Mouse (Mus musculus) kidney, embryonic 16.5 days (tissue): ENCODE data around the gene Troap. TPM values are rescaled to one million over a fixed set of nuclear protein-coding genes. Genes with fewer than 3 reads are reported as not detected.
A peak's percentile ranks its signal among the peaks of the same experiment; 100 is the strongest.

ENCODE experiments used
- ATAC-seq: fragments of 200-750 bp; cut with Nextera tagmentation; 2 replicates; pipeline ENCODE4 v1.8.0; 2017; ENCODE audit warnings: moderate TSS enrichment; ENCODE audit not compliant: low FRiP score, low TSS enrichment
- H3K27ac ChIP-seq: fragments of 300-500 bp; sonication (generic); 2 replicates; pipeline ENCODE4 v1.5.1; 2014; ENCODE audit warnings: low read length
- H3K27me3 ChIP-seq: fragments of 300-500 bp; sonication (generic); 2 replicates; pipeline ENCODE4 v1.6.1; 2014; ENCODE audit warnings: low read length, control low read depth, mixed read lengths; ENCODE audit not compliant: insufficient read depth
- H3K36me3 ChIP-seq: fragments of 300-500 bp; sonication (generic); 2 replicates; pipeline ENCODE4 v1.6.1; 2014; ENCODE audit warnings: low read length, control low read depth, mixed read lengths; ENCODE audit not compliant: insufficient read depth
- H3K4me1 ChIP-seq: fragments of 300-500 bp; sonication (generic); 2 replicates; pipeline ENCODE4 v1.6.1; 2014; ENCODE audit warnings: low read length, control low read depth, mixed read lengths; ENCODE audit not compliant: insufficient read depth
- H3K4me2 ChIP-seq: fragments of 300-500 bp; sonication (generic); replicated peaks from 2 replicates; pipeline ENCODE4 v1.6.1; 2014; ENCODE audit warnings: low read depth, low read length
- H3K4me3 ChIP-seq: fragments of 300-500 bp; sonication (generic); 2 replicates; pipeline ENCODE4 v1.5.1; 2014; ENCODE audit warnings: mild to moderate bottlenecking, low read length
- H3K9ac ChIP-seq: fragments of 300-500 bp; sonication (generic); replicated peaks from 2 replicates; pipeline ENCODE4 v1.6.1; 2014; ENCODE audit warnings: low read length
- H3K9me3 ChIP-seq: fragments of 300-500 bp; sonication (generic); 2 replicates; pipeline ENCODE4 v1.6.1; 2016; ENCODE audit warnings: low read length, control low read depth
- WGBS: fragments of 180-500 bp; shearing (Covaris S2); extraction: QIAGEN DNeasy Blood & Tissue Kit; methylation state at CpG from one replicate; pipeline ENCODE4 v1.1.7; 2014; 5-methylcytosine and 5-hydroxymethylcytosine counted together
- polyA plus RNA-seq: library from polyadenylated mRNA; unstranded; fragments of >200 nt; fragmentation: Nextera tagmentation; extraction: Ambion mirVana; gene quantifications from 2 replicates; pipeline ENCODE4 v1.2.1, GENCODE M21; 2015

The Troap gene
- polyA plus RNA-seq, 1 experiment from 2014 or later: 35.8 TPM

DNA sequence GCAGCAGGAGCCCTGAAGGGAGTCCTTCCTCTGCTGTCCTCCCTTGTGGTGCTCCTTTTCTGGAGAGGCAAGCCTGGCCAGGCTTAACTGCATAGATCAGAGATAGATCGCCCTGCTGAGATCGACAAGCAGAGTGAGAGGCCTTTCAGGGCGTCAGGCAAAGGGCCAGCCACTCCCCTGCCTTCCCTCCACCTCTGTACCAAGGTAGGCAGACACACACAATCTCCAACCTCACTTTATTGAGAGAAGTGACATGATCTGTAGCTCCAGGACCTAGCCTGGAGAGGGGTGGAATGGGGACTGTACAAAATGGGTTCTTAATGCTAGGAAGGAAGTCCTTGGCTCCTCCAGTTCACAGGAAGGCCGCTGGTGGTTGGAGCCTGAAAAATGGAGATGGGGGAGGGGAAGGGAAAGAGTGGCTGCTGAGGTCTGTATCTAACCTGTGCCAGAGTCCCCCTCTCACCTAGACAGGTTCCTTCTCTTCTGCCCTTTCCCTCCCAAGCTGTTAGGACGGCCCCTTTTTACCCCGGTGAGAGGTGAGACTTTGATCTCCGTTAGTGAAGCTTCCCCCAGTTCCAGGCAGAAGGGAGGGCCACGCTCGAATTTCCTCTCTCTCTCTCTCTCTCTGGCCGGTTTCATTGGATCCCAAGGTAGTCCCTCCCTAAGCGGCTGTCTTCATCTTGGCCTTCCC is 9.6 kb downstream of the Troap start:
- no peaks in the 10 kb centered on the region for H3K9me3 ChIP-seq
- peak overlapping the region; percentile 51 for H3K9ac ChIP-seq
- peaks cover 46% of the 10 kb centered on the region for H3K27me3 ChIP-seq
- peak overlapping the region; percentile 22; the same call in 1 of the 2 replicates for H3K4me3 ChIP-seq
- 0 out of 2 replicates have a peak overlapping the region, but pooled peaks have one; percentile 25 for H3K27ac ChIP-seq
- peak overlapping the region; percentile 51 for H3K4me2 ChIP-seq
- 9% methylated on average over 11 of the region's 11 CpGs for WGBS
- peak; percentile 47; the same call in 1 of the 2 replicates for ATAC-seq
- H3K36me3 ChIP-seq: peaks cover 24% of the 10 kb centered on the region
- H3K4me1 ChIP-seq: peaks cover 26% of the 10 kb centered on the region

DNA sequence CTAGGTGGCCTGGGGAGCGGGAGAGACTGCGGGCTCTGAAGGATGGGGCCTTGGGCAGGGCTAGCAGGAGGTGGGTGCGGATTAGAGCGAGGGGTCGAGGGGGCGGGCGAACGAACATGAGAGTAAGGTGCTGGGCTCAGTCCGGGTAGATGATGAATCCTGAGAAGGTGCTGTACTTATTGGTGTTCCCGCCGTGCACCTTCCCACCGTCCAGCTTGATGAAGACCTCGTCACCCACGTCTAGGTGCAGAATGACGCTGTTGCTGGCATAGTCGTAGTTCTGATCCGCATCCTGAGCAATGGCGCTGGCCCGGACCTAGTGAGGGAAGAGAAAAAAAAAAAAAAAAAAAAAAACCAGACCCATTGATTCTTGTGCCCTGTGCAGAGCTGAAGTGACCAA is 10.2 kb downstream of the Troap start:
- no peaks in the 10 kb centered on the region for H3K9me3 ChIP-seq
- H3K27ac ChIP-seq: no peak overlapping the region
- peak overlapping the region; percentile 51 for H3K9ac ChIP-seq
- no peak for ATAC-seq
- peak overlapping the region; percentile 51 for H3K4me2 ChIP-seq
- H3K4me1 ChIP-seq: peaks cover 29% of the 10 kb centered on the region
- peaks cover 52% of the 10 kb centered on the region for H3K27me3 ChIP-seq
- 14% methylated on average over 19 of the region's 19 CpGs for whole genome bisulfite sequencing
- H3K4me3 ChIP-seq: peak overlapping the region; percentile 22; the same call in 1 of the 2 replicates
- peaks cover 23% of the 10 kb centered on the region for H3K36me3 ChIP-seq

DNA sequence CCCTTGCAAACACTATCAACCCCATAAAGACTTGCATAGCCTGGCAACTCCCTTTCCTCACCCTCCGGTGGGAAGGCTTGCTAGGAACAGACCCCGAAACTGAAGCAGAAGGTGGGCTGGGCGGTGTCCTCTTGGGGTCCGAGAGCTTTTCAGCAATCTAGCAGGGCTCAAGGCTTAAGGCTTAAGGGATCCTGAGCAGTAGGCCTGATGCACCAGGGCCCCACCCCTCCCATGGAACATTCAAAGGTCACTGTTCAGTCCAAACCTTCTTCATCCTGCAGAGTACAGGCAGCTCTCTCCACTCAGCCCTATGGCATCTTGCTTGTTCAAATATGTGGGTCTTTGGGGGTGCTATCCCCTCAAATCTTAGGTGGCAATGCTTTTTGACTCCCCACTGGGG is 11.6 kb downstream of the Troap start:
- H3K27me3 ChIP-seq: peaks cover 65% of the 10 kb centered on the region
- 83% methylated on average over 4 of the region's 4 CpGs for WGBS

DNA sequence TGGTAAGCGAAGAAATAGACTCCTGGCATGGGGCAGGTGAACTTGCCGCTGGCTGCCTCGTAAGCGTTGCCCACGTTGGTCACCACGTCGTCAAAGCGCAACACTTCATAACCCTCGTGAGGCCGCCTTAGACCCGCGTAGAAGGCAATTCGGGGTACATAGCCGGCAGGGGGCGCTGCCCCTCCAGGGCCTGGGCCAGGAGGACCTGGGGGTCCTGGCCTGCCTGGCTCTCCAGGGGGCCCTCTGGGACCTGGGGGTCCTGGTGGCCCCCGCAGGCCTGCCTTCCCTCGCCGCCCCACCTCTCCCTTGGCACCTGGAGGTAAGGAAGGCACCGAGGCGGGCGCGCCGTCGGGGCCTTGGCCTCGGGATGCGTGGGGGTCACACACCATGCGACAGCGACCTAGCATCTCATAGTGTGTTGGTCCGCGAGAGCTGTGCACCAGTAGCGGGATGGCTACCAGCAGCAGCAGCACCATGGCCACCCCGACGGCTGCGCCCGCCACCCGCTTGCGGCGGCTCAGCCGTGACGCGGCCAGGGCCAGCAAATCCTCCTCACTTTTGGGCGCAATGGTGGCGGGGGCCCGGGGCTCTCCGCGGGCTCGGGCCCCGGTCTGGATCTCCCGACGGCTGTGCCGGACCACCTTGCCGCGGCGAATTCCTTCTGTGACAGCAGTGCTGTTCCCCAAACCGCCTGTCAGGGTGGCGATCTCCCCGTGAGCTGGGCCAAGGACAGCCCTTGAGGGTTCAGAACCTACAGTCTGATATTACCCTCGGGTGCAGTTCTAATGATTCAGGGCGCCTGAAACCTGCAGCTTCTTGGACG is 13.1 kb downstream of the Troap start, which contains the start of gene C1ql4:
Gene C1ql4 (minus strand): TSS at position 565 of the 823 bp plus-strand sequence.
- Histone ChIP-seq H3K27me3 (peaks cover 78% of the 10 kb centered on the region), H3K4me2 (peak within 1 kb of the TSS; percentile 52), H3K9me3 (no peaks in the 10 kb centered on the region), H3K27ac (no peak within 1 kb of the TSS), H3K9ac (peak within 1 kb of the TSS; percentile 51; the same call in 1 of the 2 replicates), H3K4me3 (peak within 1 kb of the TSS; percentile 40), H3K4me1 (peaks cover 29% of the 10 kb centered on the region), H3K36me3 (peaks cover 6% of the 10 kb centered on the region)
- ATAC-seq: no peak
- 8% methylated on average over 60 of the region's 60 CpGs for WGBS

More for the DNA sequence above, 11.6 kb downstream of the Troap start:
- ATAC-seq: no peak
- H3K9me3 ChIP-seq: no peaks in the 10 kb centered on the region
- H3K4me2 ChIP-seq: no peak overlapping the region
- H3K27ac ChIP-seq: no peak overlapping the region
- H3K9ac ChIP-seq: no peak overlapping the region
- peaks cover 29% of the 10 kb centered on the region for H3K4me1 ChIP-seq
- no peak overlapping the region for H3K4me3 ChIP-seq
- peaks cover 20% of the 10 kb centered on the region for H3K36me3 ChIP-seq

DNA sequence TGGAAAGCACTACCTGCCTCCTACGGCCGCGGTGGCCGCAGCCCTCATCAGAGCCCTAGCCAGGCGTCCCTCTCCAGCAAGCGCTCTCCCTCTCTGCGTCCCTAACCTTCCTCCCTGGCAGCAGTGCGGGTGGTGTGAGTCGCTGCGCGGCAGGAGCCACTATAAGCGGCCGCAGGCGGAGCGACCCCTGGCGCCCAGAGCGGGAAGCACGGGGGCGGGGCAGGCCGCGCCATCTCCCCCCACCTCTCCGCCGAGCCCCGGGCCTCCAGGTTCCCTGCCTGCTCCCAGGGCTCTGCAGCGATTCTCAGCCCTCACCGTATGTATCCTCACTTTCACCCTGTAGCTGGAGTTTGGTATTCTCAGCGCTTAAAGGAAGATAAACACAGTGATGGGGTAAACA is 13.9 kb downstream of the Troap start:
- Histone ChIP-seq H3K36me3 (no peaks in the 10 kb centered on the region), H3K4me3 (peak overlapping the region; percentile 40), H3K27ac (no peak overlapping the region), H3K9me3 (no peaks in the 10 kb centered on the region), H3K9ac (peak overlapping the region; percentile 51; the same call in 1 of the 2 replicates), H3K4me2 (peak overlapping the region; percentile 52), H3K27me3 (peaks cover 84% of the 10 kb centered on the region), H3K4me1 (peaks cover 33% of the 10 kb centered on the region)
- 0% methylated on average over 25 of the region's 27 CpGs for WGBS
- ATAC-seq: peak; percentile 43; the same call in 1 of the 2 replicates

DNA sequence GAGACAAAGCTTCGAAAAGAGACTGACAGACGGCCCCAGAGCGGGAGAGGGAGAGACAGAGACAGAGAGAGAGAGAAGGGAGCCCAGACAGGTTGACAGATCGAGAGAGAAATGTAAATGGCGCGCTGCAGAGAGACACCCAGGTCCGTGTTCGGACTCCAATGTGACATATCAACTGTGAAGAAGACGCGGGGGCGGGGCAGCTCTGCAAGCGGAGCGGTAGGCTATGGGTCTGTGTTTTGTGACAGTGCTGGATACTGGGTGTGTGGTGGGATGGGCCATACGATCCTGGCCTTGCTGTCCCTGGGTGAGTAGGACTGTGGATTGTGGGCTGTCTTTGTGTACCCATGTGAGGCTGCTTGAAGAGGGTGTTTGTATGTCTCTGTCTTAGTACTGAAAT is 14.7 kb downstream of the Troap start:
- peak overlapping the region; percentile 52 for H3K4me2 ChIP-seq
- H3K36me3 ChIP-seq: no peaks in the 10 kb centered on the region
- H3K4me1 ChIP-seq: peaks cover 36% of the 10 kb centered on the region
- WGBS: 5% methylated on average over 14 of the region's 14 CpGs
- no peaks in the 10 kb centered on the region for H3K9me3 ChIP-seq
- no peak; the same call in 1 of the 2 replicates for ATAC-seq
- H3K4me3 ChIP-seq: peak overlapping the region; percentile 40; the same call in 1 of the 2 replicates
- no peak overlapping the region for H3K9ac ChIP-seq
- H3K27me3 ChIP-seq: peaks cover 84% of the 10 kb centered on the region
- no peak overlapping the region for H3K27ac ChIP-seq

DNA sequence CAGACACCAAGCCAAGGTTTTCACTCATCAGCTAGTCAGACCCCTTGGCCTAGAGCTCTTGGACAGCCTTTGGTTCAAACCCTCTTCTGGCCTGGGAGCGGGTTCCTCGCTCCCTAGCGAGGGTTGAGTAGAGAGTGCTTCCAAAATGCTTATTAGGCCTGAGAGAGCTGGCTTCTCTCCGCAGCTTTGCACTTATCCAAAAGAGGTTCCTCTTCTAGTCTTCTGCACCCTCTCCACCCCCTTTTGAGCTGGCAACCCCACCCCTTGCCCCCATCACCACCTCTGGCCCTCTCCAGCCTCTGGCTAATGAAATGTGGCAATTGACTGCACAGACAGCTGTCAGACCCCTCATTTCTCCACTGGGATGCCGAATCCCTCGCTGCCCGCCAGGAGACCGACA is 18.5 kb downstream of the Troap start, which contains the start of gene Dnajc22:
Gene Dnajc22 (plus strand): TSS at position 301 of the 400 bp plus-strand sequence.
- ATAC-seq: no peak
- Histone ChIP-seq H3K9me3 (no peaks in the 10 kb centered on the region), H3K4me1 (peaks cover 60% of the 10 kb centered on the region), H3K27me3 (peaks cover 81% of the 10 kb centered on the region), H3K4me2 (peak within 1 kb of the TSS; percentile 77), H3K4me3 (peak within 1 kb of the TSS; percentile 43), H3K9ac (peak within 1 kb of the TSS; percentile 57), H3K36me3 (no peaks in the 10 kb centered on the region), H3K27ac (peak within 1 kb of the TSS; percentile 43)
- 49% methylated on average over 8 of the region's 8 CpGs for WGBS

DNA sequence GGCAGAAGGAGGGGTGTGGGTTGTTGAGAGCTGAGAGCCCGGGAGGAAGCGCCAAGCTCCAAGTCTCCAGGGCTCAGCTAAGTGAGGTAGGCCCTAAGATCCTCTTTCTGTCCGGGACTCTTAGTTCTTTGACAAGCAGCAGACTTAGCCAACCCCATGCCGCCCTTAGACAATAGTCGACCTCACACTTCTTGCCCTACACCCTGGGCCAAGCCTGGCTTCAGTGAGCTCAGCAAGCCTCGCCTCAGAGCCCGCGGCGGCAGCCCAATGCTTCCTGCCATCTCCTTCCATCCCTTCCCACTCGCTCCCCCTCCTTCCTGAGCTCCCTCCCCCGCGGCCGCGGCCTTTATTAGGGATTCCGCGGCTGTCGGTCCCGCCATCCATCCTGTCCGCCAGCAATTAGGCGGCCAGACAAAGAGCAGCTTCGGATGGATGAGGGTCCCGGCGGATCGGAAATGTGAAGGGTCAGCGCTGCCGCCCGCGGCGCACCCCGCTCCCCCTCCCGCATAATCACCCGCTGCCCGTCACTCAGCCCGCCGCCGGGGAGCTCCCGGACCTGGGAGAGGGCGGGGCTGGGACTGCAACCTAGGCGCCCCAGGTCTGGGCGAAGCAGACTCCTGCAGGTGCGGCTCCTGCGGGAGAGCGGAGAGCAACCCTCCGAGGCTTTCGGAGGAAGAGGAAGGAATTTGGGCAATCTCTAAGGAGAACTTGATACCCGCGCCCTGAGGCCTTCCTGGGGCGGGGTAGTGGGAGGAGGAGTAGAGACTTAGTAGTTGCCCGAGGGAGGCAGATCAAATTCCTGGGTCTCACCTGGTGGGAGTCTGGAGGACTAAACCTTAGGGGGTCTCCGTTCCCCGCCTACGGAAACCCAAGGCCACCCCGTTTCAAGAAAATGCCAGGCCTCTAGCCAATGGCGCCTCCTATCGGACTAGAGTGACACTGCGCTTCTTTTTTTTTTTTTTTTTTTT is 19.2 kb downstream of the Troap start:
- Histone ChIP-seq H3K9me3 (no peaks in the 10 kb centered on the region), H3K4me1 (peaks cover 60% of the 10 kb centered on the region), H3K4me3 (peak overlapping the region; percentile 43), H3K4me2 (peak overlapping the region; percentile 77), H3K27me3 (peaks cover 81% of the 10 kb centered on the region), H3K27ac (peak overlapping the region; percentile 43), H3K9ac (peak overlapping the region; percentile 57), H3K36me3 (no peaks in the 10 kb centered on the region)
- ATAC-seq: peak; percentile 27; the same call in 1 of the 2 replicates
- under 1% methylated on average over 56 of the region's 56 CpGs for WGBS
